Mouse (Mus musculus): Measurements from ENCODE around the gene Pacsin1.

DNA sequence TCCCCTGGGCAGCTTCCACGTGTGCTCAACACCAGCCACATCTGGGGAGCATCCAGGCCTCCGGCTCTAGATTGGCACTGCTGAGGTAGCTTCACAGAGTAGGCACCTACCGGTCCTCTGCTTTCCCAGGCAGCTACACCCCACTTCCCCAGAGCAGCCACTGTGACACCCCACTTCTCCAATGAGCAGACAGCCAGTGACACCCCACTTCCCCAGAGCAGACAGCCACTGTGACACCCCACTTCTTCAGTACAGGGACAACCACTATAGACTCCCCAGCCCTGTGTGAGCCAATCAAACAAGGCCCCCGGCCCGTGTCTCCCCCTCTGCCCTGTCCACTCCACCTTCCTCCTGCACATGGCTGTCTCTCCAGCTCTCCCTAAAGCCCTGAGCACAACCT lies 43.3 kb upstream of the Pacsin1 start:
- TF ChIP-seq CTCF (conservative IDR thresholded peaks at IDR 0.05; ENCODE audit: insufficient read depth, insufficient read length, low read depth, low read length) (no peak), POLR2A (IDR thresholded peaks at IDR 0.05; ENCODE audit: low read depth, low read length) (no peak)
